Mouse (Mus musculus) CH12.LX (cell line): ENCODE measurements around the gene Clnk.

Experiments used
- CHD2 ChIP-seq: IDR thresholded peaks from 2 replicates; pipeline ENCODE4 v1.6.1; 2011; ENCODE audit warnings: low read length, improper control_type of control experiment
- CTCF ChIP-seq, 2 experiments: IDR thresholded peaks in 1 of 2; conservative IDR thresholded peaks in 1 of 2; 2 replicates each; pipeline ENCODE4 v1.5.1; 2011 to 2012; ENCODE audit warnings: low read depth in 2 of 2, low read length in 2 of 2, improper control_type of control experiment in 1 of 2, inconsistent platforms in 1 of 2, mild to moderate bottlenecking in 1 of 2, moderate library complexity in 1 of 2
- E2F4 ChIP-seq: IDR thresholded peaks from 2 replicates; pipeline ENCODE4 v1.6.1; 2011; ENCODE audit warnings: low read depth, low read length, improper control_type of control experiment; ENCODE audit not compliant: insufficient replicate concordance
- EP300 ChIP-seq: IDR thresholded peaks from 2 replicates; pipeline ENCODE4 v1.6.1; 2011; ENCODE audit warnings: low read length, improper control_type of control experiment
- HCFC1 ChIP-seq: IDR thresholded peaks from 2 replicates; pipeline ENCODE4 v1.6.1; 2012; ENCODE audit warnings: low read depth, mild to moderate bottlenecking, inconsistent platforms, low read length, improper control_type of control experiment
- IRF4 ChIP-seq: IDR thresholded peaks from 2 replicates; pipeline ENCODE4 v1.6.1; 2014; ENCODE audit warnings: low read depth, mild to moderate bottlenecking, inconsistent platforms, low read length, improper control_type of control experiment
- JUN ChIP-seq: IDR thresholded peaks from 2 replicates; pipeline ENCODE4 v1.6.1; 2011; ENCODE audit warnings: low read depth, mild to moderate bottlenecking, low read length, improper control_type of control experiment, moderate library complexity; ENCODE audit not compliant: insufficient read depth
- JUND ChIP-seq: conservative IDR thresholded peaks from 2 replicates; pipeline ENCODE4 v1.6.1; 2011; ENCODE audit warnings: low read depth, low read length, improper control_type of control experiment
- MAX ChIP-seq: IDR thresholded peaks from 2 replicates; pipeline ENCODE4 v1.6.1; 2011; ENCODE audit warnings: low read length, improper control_type of control experiment
- NELFE ChIP-seq: IDR thresholded peaks from 2 replicates; pipeline ENCODE4 v1.6.1; 2011; ENCODE audit warnings: low read depth, low read length, improper control_type of control experiment
- POLR2A ChIP-seq: IDR thresholded peaks from 2 replicates; pipeline ENCODE4 v1.6.1; 2011; ENCODE audit warnings: low read depth, mild to moderate bottlenecking, improper control_type of control experiment, low read length
- POLR2AphosphoS2 ChIP-seq: IDR thresholded peaks from 2 replicates; pipeline ENCODE4 v1.6.1; 2011; ENCODE audit warnings: low read depth, low read length, improper control_type of control experiment
- TCF12 ChIP-seq: IDR thresholded peaks from 2 replicates; pipeline ENCODE4 v1.6.1; 2014; ENCODE audit warnings: low read depth, mild to moderate bottlenecking, inconsistent platforms, low read length, improper control_type of control experiment
- USF1 ChIP-seq: IDR thresholded peaks from 2 replicates; pipeline ENCODE4 v1.6.1; 2014; ENCODE audit warnings: low read depth, mild to moderate bottlenecking, inconsistent platforms, low read length, improper control_type of control experiment

- TF ChIP-seq POLR2A (no peak), JUND (no peak), MAX (no peak), E2F4 (no peak), NELFE (no peak), IRF4 (no peak), USF1 (no peak), CTCF (conservative IDR thresholded peaks at IDR 0.05 in 1 of 2, IDR thresholded peaks at IDR 0.05 in 1 of 2; ENCODE audit: low read depth in 2 of 2, low read length in 2 of 2) (no peak), EP300 (no peak), POLR2AphosphoS2 (no peak), HCFC1 (no peak), TCF12 (no peak), JUN (no peak), CHD2 (no peak)
Measured at GRCm38 (mm10) chr5:38888646-38889045, 12.0 kb upstream of the Clnk start.
